Mouse (Mus musculus) hindbrain, postnatal 0 days (tissue): ENCODE data around the gene Gm10354. TPM values are rescaled to one million over a fixed set of nuclear protein-coding genes. Genes with fewer than 3 reads are reported as not detected.
"Not testable (repeated sequence)": the region's sequence is repeated elsewhere in the genome, so short reads cannot be mapped to it uniquely, and the experiment has no call there.

ENCODE experiments used
- ATAC-seq: fragments of 200-750 bp; cut with Nextera tagmentation; 2 replicates; pipeline ENCODE4 v1.8.0; 2017; ENCODE audit warnings: mild to moderate bottlenecking, moderate TSS enrichment, moderate library complexity
- DNase-seq: peaks from one replicate; pipeline ENCODE4 v3.0.0-alpha.2; 2015; ENCODE audit warnings: low spot score
- H3K27ac ChIP-seq: fragments of 300-500 bp; sonication (generic); 2 replicates; pipeline ENCODE4 v1.5.1; 2014; ENCODE audit warnings: mild to moderate bottlenecking
- H3K27me3 ChIP-seq: fragments of 300-500 bp; sonication (generic); 2 replicates; pipeline ENCODE4 v1.6.1; 2014; ENCODE audit warnings: low read length, mixed read lengths; ENCODE audit not compliant: insufficient read depth
- H3K36me3 ChIP-seq: fragments of 300-500 bp; sonication (generic); 2 replicates; pipeline ENCODE4 v1.6.1; 2014; ENCODE audit warnings: low read length, mixed read lengths; ENCODE audit not compliant: insufficient read depth
- H3K4me1 ChIP-seq: fragments of 300-500 bp; sonication (generic); 2 replicates; pipeline ENCODE4 v1.6.1; 2014; ENCODE audit warnings: antibody characterized with exemption, low read length, mixed read lengths; ENCODE audit not compliant: insufficient read depth
- H3K4me2 ChIP-seq: fragments of 300-500 bp; sonication (generic); 2 replicates; pipeline ENCODE4 v1.6.1; 2014; ENCODE audit warnings: low read depth, mild to moderate bottlenecking, low read length, moderate library complexity, mixed read lengths
- H3K4me3 ChIP-seq: fragments of 300-500 bp; sonication (generic); 2 replicates; pipeline ENCODE4 v1.5.1; 2014; ENCODE audit warnings: low read length
- H3K9ac ChIP-seq: fragments of 300-500 bp; sonication (generic); replicated peaks from 2 replicates; pipeline ENCODE4 v1.6.1; 2014; ENCODE audit warnings: mild to moderate bottlenecking, low read length, moderate library complexity, mixed read lengths
- H3K9me3 ChIP-seq: fragments of 300-500 bp; sonication (generic); 2 replicates; pipeline ENCODE4 v1.6.1; 2016; ENCODE audit warnings: low read length, mixed read lengths
- WGBS: fragments of 180-500 bp; shearing (Covaris S2); extraction: QIAGEN DNeasy Blood & Tissue Kit; methylation state at CpG from one replicate; pipeline ENCODE4 v1.1.7; 2014; 5-methylcytosine and 5-hydroxymethylcytosine counted together
- polyA plus RNA-seq: library from polyadenylated mRNA; unstranded; fragments of >200 nt; fragmentation: Nextera tagmentation; extraction: Ambion mirVana; gene quantifications from 2 replicates; pipeline ENCODE4 v1.2.1, GENCODE M21; 2015
- total RNA-seq: library from RNA; depleted of rRNA; stranded (reverse); fragments of >200 nt; gene quantifications from 2 replicates; pipeline ENCODE4 v1.2.3, GENCODE M21; 2014

Gm10354 gene
- total and polyA plus RNA-seq, 2 experiments from 2014 or later, result not detected

GRCm38 (mm10) chr5:14997556-14997955 is 18.8 kb upstream of the Gm10354 start:
- H3K9ac ChIP-seq, H3K4me3 ChIP-seq, H3K27ac ChIP-seq, H3K27me3 ChIP-seq, ATAC-seq, H3K4me1 ChIP-seq, H3K36me3 ChIP-seq, H3K4me2 ChIP-seq: not testable (repeated sequence)
- peak; percentile 2 for DNase-seq
- WGBS, result 83% methylated on average over 4 of the region's 4 CpGs
- H3K9me3 ChIP-seq, result peaks cover 12% of the 10 kb centered on the region; the same call in 1 of the 2 replicates

GRCm38 (mm10) chr5:14996670-14997249 is 18.0 kb upstream of the Gm10354 start:
- 0 out of 2 replicates have a peak, but pooled peaks have one; percentile 27 for ATAC-seq
- H3K4me1 ChIP-seq, H3K27ac ChIP-seq, H3K27me3 ChIP-seq, H3K36me3 ChIP-seq, H3K4me2 ChIP-seq, H3K4me3 ChIP-seq, DNase-seq, H3K9ac ChIP-seq: not testable (repeated sequence)
- 76% methylated on average over 6 of the region's 7 CpGs for WGBS
- peaks cover 11% of the 10 kb centered on the region; the same call in 1 of the 2 replicates for H3K9me3 ChIP-seq

GRCm38 (mm10) chr5:14994124-14994523 is 15.4 kb upstream of the Gm10354 start:
- 0 out of 2 replicates have a peak, but pooled peaks have one; percentile 67 for ATAC-seq
- 90% methylated on average over 6 of the region's 6 CpGs for WGBS

GRCm38 (mm10) chr5:14990375-14991158 is 11.8 kb upstream of the Gm10354 start:
- H3K4me3 ChIP-seq, H3K9ac ChIP-seq, H3K27ac ChIP-seq, H3K36me3 ChIP-seq, H3K9me3 ChIP-seq, ATAC-seq, H3K4me2 ChIP-seq, DNase-seq, H3K4me1 ChIP-seq, H3K27me3 ChIP-seq: not testable (repeated sequence)
- 82% methylated on average over 7 of the region's 8 CpGs for WGBS

More at GRCm38 (mm10) chr5:14994124-14994523, 15.4 kb upstream of the Gm10354 start:
- not testable (repeated sequence) for H3K9me3 ChIP-seq, H3K27me3 ChIP-seq, H3K4me3 ChIP-seq, H3K4me2 ChIP-seq, H3K9ac ChIP-seq, H3K36me3 ChIP-seq, H3K4me1 ChIP-seq, DNase-seq, H3K27ac ChIP-seq

- not testable (repeated sequence) for DNase-seq, H3K36me3 ChIP-seq, H3K4me2 ChIP-seq, H3K9me3 ChIP-seq, H3K4me1 ChIP-seq, H3K27ac ChIP-seq, H3K9ac ChIP-seq, H3K4me3 ChIP-seq, H3K27me3 ChIP-seq
- ATAC-seq, result peak; percentile 69
- 43% methylated on average over 5 of the region's 6 CpGs for WGBS
Observed at GRCm38 (mm10) chr5:14986649-14987387, 8.1 kb upstream of the Gm10354 start.

- H3K4me3 ChIP-seq, DNase-seq, H3K27me3 ChIP-seq, H3K4me1 ChIP-seq, H3K9ac ChIP-seq, H3K27ac ChIP-seq, H3K4me2 ChIP-seq, ATAC-seq, H3K36me3 ChIP-seq: not testable (repeated sequence)
- 68% methylated on average over 4 of the region's 4 CpGs for WGBS
- H3K9me3 ChIP-seq, result peaks cover 20% of the 10 kb centered on the region
Observed at GRCm38 (mm10) chr5:14977368-14977767, 1.4 kb downstream of the Gm10354 start.

GRCm38 (mm10) chr5:14975294-14975693 is 3.4 kb downstream of the Gm10354 start:
- H3K9me3 ChIP-seq, result peaks cover 20% of the 10 kb centered on the region
- not testable (repeated sequence) for H3K36me3 ChIP-seq, H3K9ac ChIP-seq, H3K4me1 ChIP-seq, H3K4me3 ChIP-seq, H3K27ac ChIP-seq, H3K27me3 ChIP-seq, DNase-seq, ATAC-seq, H3K4me2 ChIP-seq
- 66% methylated on average over 3 of the region's 4 CpGs for WGBS

GRCm38 (mm10) chr5:14972841-14973240 is 5.9 kb downstream of the Gm10354 start:
- 72% methylated on average over 3 of the region's 3 CpGs for WGBS

GRCm38 (mm10) chr5:14963821-14964220 is 14.9 kb downstream of the Gm10354 start:
- H3K36me3 ChIP-seq, H3K4me3 ChIP-seq, ATAC-seq, H3K27ac ChIP-seq, H3K27me3 ChIP-seq, H3K4me1 ChIP-seq, H3K9ac ChIP-seq, H3K4me2 ChIP-seq: not testable (repeated sequence)
- DNase-seq, result peak; percentile 4
- H3K9me3 ChIP-seq, result peaks cover 17% of the 10 kb centered on the region
- whole genome bisulfite sequencing, result 80% methylated on average over 13 of the region's 13 CpGs

More at GRCm38 (mm10) chr5:14972841-14973240, 5.9 kb downstream of the Gm10354 start:
- not testable (repeated sequence) for DNase-seq, H3K27me3 ChIP-seq, H3K4me3 ChIP-seq, ATAC-seq, H3K36me3 ChIP-seq, H3K9ac ChIP-seq, H3K27ac ChIP-seq, H3K4me1 ChIP-seq, H3K4me2 ChIP-seq
- peaks cover 11% of the 10 kb centered on the region for H3K9me3 ChIP-seq
